Mouse (Mus musculus) stomach, postnatal 0 days (tissue): ENCODE data around the gene Mtg2.

Experiments
- CTCF ChIP-seq: IDR thresholded peaks from 2 replicates; pipeline ENCODE4 v1.5.1; 2016; ENCODE audit warnings: antibody characterized with exemption, low read depth, mild to moderate bottlenecking, moderate library complexity
- EP300 ChIP-seq: optimal IDR thresholded peaks from 2 replicates; pipeline ENCODE3; 2016; ENCODE audit warnings: antibody characterized with exemption

DNA sequence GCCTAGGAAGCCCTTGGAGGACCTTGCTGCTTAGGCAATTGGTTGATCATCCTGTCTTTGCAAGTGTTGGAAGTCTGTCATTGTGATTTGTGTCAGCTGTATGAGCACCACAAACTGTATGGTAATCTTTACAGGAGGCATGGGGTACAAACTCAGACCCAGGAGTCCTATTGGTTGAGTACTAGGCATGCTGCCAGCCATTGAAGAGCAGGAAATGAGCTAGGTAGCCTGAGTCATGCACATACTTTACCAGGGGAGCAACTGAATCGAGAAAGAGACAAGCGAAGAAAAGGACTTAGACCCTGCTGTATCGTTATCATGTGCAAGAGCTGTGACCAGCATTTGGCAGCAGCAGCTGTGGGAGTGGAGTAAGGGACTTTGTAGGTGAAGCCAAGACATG lies 37.5 kb upstream of the Mtg2 start:
- no peak for TF ChIP-seq CTCF
- TF ChIP-seq EP300 = no peak
